Mouse (Mus musculus): ENCODE data around the gene Tas2r102. TPM values are rescaled to one million over a fixed set of nuclear protein-coding genes. Genes with fewer than 3 reads are reported as not detected.

Tas2r102 gene
- not detected for polyA plus RNA-seq (2017; shearing (Covaris generic))

GRCm38 (mm10) chr6:132761831-132762230, at the start of gene Tas2r102:
Tas2r102 (plus strand) TSS chr6:132762131.

GRCm38 (mm10) chr6:132737935-132738334, 24.0 kb upstream of the Tas2r102 start, which contains the start of gene Tas2r115:
Tas2r115 (minus strand) TSS chr6:132738035.

GRCm38 (mm10) chr6:132754430-132754829, 7.5 kb upstream of the Tas2r102 start, which contains the start of gene Tas2r124:
Tas2r124 (plus strand) TSS chr6:132754730.

GRCm38 (mm10) chr6:132778062-132778461, 16.1 kb downstream of the Tas2r102 start, which contains the start of gene Tas2r136:
Tas2r136 (minus strand) TSS chr6:132778162.

GRCm38 (mm10) chr6:132802518-132802917, 40.6 kb downstream of the Tas2r102 start, which contains the start of gene Tas2r117:
Tas2r117 (plus strand) TSS chr6:132802818.

Other genes starting within 250 kb of the Tas2r102 start
- gene Prh1, start 192.3 kb upstream of the Tas2r102 start, polyA plus RNA-seq (2017; shearing (Covaris generic)) = not detected
- not detected for gene Prp2, start 166.2 kb upstream of the Tas2r102 start, polyA plus RNA-seq (2017; shearing (Covaris generic))
- not detected for gene A630073D07Rik, start 110.6 kb upstream of the Tas2r102 start, polyA plus RNA-seq (2017; shearing (Covaris generic))
- not detected for gene Tas2r120, start 105.2 kb upstream of the Tas2r102 start, polyA plus RNA-seq (2017; shearing (Covaris generic))
- not detected for gene Tas2r121, start 61.1 kb upstream of the Tas2r102 start, polyA plus RNA-seq (2017; shearing (Covaris generic))
- gene Tas2r122, start 50.2 kb upstream of the Tas2r102 start, polyA plus RNA-seq (2017; shearing (Covaris generic)) = not detected
- not detected for gene Tas2r115, start 24.1 kb upstream of the Tas2r102 start, polyA plus RNA-seq (2017; shearing (Covaris generic))
- not detected for gene Tas2r124, start 7.4 kb upstream of the Tas2r102 start, polyA plus RNA-seq (2017; shearing (Covaris generic))
- not detected for gene Tas2r136, start 16.0 kb downstream of the Tas2r102 start, polyA plus RNA-seq (2017; shearing (Covaris generic))
- gene Tas2r117, start 40.7 kb downstream of the Tas2r102 start, polyA plus RNA-seq (2017; shearing (Covaris generic)) = not detected
- gene Tas2r123, start 85.0 kb downstream of the Tas2r102 start, polyA plus RNA-seq (2017; shearing (Covaris generic)) = not detected
- gene Tas2r116, start 93.3 kb downstream of the Tas2r102 start, polyA plus RNA-seq (2017; shearing (Covaris generic)) = not detected
- not detected for gene Tas2r110, start 105.9 kb downstream of the Tas2r102 start, polyA plus RNA-seq (2017; shearing (Covaris generic))
- gene Tas2r113, start 130.9 kb downstream of the Tas2r102 start, polyA plus RNA-seq (2017; shearing (Covaris generic)) = not detected
- not detected for gene Tas2r125, start 147.5 kb downstream of the Tas2r102 start, polyA plus RNA-seq (2017; shearing (Covaris generic))
- gene Tas2r129, start 189.0 kb downstream of the Tas2r102 start, polyA plus RNA-seq (2017; shearing (Covaris generic)) = not detected
- gene Tas2r131, start 195.8 kb downstream of the Tas2r102 start, polyA plus RNA-seq (2017; shearing (Covaris generic)) = not detected
- not detected for gene Tas2r109, start 218.8 kb downstream of the Tas2r102 start, polyA plus RNA-seq (2017; shearing (Covaris generic))